Mouse (Mus musculus) midbrain, postnatal 0 days (tissue): ENCODE results near the gene Cenpc1. TPM values are rescaled to one million over a fixed set of nuclear protein-coding genes. Genes with fewer than 3 reads are reported as not detected.

ENCODE experiments used
- ATAC-seq: fragments of 200-750 bp; cut with Nextera tagmentation; 2 replicates; pipeline ENCODE4 v1.8.0; 2017; ENCODE audit warnings: moderate number of reproducible peaks, mild to moderate bottlenecking, moderate TSS enrichment, moderate library complexity; ENCODE audit not compliant: low FRiP score
- DNase-seq: peaks from one replicate; pipeline ENCODE4 v3.0.0-alpha.2; 2015; ENCODE audit warnings: low spot score
- H3K27ac ChIP-seq: fragments of 300-500 bp; sonication (generic); 2 replicates; pipeline ENCODE4 v1.5.1; 2014; ENCODE audit warnings: low read depth, mild to moderate bottlenecking, low read length, mixed read lengths
- H3K27me3 ChIP-seq: fragments of 300-500 bp; sonication (generic); 2 replicates; pipeline ENCODE4 v1.6.1; 2014; ENCODE audit warnings: low read length, control low read depth, mixed read lengths; ENCODE audit not compliant: insufficient read depth
- H3K36me3 ChIP-seq: fragments of 300-500 bp; sonication (generic); 2 replicates; pipeline ENCODE4 v1.6.1; 2014; ENCODE audit warnings: low read length, control low read depth, mixed read lengths; ENCODE audit not compliant: insufficient read depth
- H3K4me1 ChIP-seq: fragments of 300-500 bp; sonication (generic); 2 replicates; pipeline ENCODE4 v1.6.1; 2014; ENCODE audit warnings: mild to moderate bottlenecking, control low read depth, antibody characterized with exemption, low read length, mixed read lengths; ENCODE audit not compliant: insufficient read depth
- H3K4me2 ChIP-seq: fragments of 300-500 bp; sonication (generic); 2 replicates; pipeline ENCODE4 v1.6.1; 2014; ENCODE audit warnings: low read depth, mild to moderate bottlenecking, low read length, mixed read lengths; ENCODE audit not compliant: poor library complexity, severe bottlenecking
- H3K4me3 ChIP-seq: fragments of 300-500 bp; sonication (generic); 2 replicates; pipeline ENCODE4 v1.5.1; 2014; ENCODE audit warnings: low read depth, mild to moderate bottlenecking, low read length, moderate library complexity
- H3K9ac ChIP-seq: fragments of 300-500 bp; sonication (generic); replicated peaks from 2 replicates; pipeline ENCODE4 v1.6.1; 2014; ENCODE audit warnings: mild to moderate bottlenecking, low read length, moderate library complexity, mixed read lengths; ENCODE audit not compliant: poor library complexity, severe bottlenecking
- H3K9me3 ChIP-seq: fragments of 300-500 bp; sonication (generic); 2 replicates; pipeline ENCODE4 v1.6.1; 2016; ENCODE audit warnings: low read length, control low read depth
- CTCF ChIP-seq: IDR thresholded peaks from 2 replicates; pipeline ENCODE4 v1.5.1; 2016; ENCODE audit warnings: antibody characterized with exemption, mild to moderate bottlenecking
- WGBS: fragments of 180-500 bp; shearing (Covaris S2); extraction: QIAGEN DNeasy Blood & Tissue Kit; methylation state at CpG from one replicate; pipeline ENCODE4 v1.1.7; 2014; 5-methylcytosine and 5-hydroxymethylcytosine counted together
- polyA plus RNA-seq: library from polyadenylated mRNA; unstranded; fragments of >200 nt; fragmentation: Nextera tagmentation; extraction: Ambion mirVana; gene quantifications from 2 replicates; pipeline ENCODE4 v1.2.1, GENCODE M21; 2015
- total RNA-seq: library from RNA; depleted of rRNA; stranded (reverse); fragments of >200 nt; gene quantifications from 2 replicates; pipeline ENCODE4 v1.2.3, GENCODE M21; 2014

Gene Cenpc1
- total and polyA plus RNA-seq, 2 experiments from 2014 or later, result 19.1 to 23.5 TPM

DNA sequence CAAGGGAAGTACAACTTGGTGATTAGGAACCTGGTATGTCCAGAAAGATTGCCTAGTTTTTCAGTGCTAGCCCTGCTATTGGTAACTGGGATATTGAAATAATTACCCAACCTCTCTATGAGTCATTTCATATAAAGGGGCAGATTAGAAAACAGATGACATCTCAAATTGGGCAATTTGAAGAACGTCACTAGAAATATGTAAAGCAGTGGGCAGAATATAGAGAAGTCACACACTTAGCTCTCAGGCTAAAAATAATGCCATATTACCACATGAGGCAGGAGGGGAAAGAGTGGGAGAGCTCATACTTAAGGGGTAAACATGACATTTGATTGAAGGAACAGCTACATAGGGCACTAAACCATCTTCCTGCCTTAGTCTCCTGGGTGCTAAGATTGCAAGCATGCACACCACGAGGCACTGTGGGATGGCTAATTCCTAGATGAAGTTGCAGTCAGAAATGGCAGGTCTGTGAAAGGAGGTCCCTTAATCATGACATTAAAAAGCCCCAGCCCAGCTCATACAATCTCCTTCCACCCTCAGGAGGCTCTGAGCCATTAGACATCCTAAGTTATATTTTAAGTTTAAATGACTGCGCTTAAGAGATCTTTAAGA lies 13.4 kb upstream of the Cenpc1 start:
- 81% methylated on average over 3 of the region's 3 CpGs for WGBS

DNA sequence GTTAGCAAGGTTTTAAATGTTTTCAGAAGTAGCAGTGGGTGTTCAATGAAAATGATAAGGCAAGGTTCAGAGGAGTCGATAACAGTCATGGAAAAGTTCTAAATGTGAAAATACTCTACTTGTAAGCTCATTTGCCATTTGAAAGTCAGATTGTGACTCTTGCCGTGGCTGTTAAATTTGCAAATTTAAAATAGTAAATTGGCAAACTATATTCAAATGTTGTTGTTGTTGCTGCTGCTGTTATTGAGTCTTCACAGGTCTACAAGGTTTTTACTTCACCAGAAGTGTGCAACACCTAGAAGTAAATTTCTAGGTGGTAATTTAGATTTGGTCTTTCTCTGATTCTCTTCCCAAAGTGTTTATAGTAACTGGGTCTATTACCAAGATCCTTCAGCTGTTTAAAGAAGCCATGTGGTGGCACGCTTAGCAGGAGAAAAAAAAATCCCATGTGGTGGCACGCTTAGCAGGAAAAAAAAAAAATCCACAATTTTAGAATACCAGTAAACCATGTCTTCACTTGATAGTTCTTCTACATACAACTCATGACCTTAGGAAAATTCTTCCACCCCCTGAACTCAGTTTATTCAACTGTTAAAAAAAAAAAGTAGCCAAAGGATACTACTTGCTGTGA lies 7.5 kb upstream of the Cenpc1 start:
- Histone ChIP-seq H3K27ac (no peak overlapping the region), H3K9me3 (no peaks in the 10 kb centered on the region), H3K36me3 (no peaks in the 10 kb centered on the region), H3K4me2 (no peak overlapping the region), H3K27me3 (no peaks in the 10 kb centered on the region), H3K4me1 (no peaks in the 10 kb centered on the region), H3K4me3 (no peak overlapping the region), H3K9ac (no peak overlapping the region)
- ATAC-seq, result no peak
- WGBS, result 87% methylated on average over 4 of the region's 4 CpGs
- DNase-seq, result no peak
- TF ChIP-seq CTCF, result no peak

More for the DNA sequence above, 13.4 kb upstream of the Cenpc1 start:
- Histone ChIP-seq H3K4me2 (no peak overlapping the region), H3K4me3 (no peak overlapping the region), H3K36me3 (no peaks in the 10 kb centered on the region), H3K27ac (no peak overlapping the region), H3K9ac (no peak overlapping the region), H3K9me3 (no peaks in the 10 kb centered on the region), H3K27me3 (no peaks in the 10 kb centered on the region), H3K4me1 (no peaks in the 10 kb centered on the region)
- DNase-seq (no peak), ATAC-seq (no peak)
- no peak for TF ChIP-seq CTCF

DNA sequence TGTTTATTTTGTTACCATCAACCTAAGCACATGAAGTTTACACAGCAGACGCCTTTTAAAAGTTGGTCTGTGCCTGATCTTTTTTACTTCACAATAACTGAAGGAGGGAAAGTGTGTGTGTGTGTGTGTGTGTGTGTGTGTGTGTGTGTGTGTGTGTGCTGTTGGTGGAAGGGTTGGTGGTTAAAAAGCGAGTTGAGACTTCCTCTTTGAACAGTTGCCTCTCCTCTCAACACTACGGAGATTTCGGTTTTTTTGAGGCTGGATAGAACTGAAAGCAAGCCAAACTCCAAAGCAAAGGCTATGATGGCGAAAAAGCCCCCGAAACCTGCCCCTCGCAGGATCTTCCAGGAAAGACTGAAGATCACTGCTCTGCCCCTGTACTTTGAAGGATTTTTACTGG lies 6.2 kb upstream of the Cenpc1 start, which contains the start of gene Stap1:
Stap1 (plus strand) TSS at position 209 of the 400 bp plus-strand sequence.
- H3K4me1 ChIP-seq, result no peaks in the 10 kb centered on the region
- no peak within 1 kb of the TSS for H3K27ac ChIP-seq
- no peaks in the 10 kb centered on the region for H3K9me3 ChIP-seq
- H3K9ac ChIP-seq, result no peak within 1 kb of the TSS
- no peak for DNase-seq
- no peaks in the 10 kb centered on the region for H3K27me3 ChIP-seq
- 79% methylated on average over 7 of the region's 7 CpGs for WGBS
- H3K36me3 ChIP-seq, result no peaks in the 10 kb centered on the region
- no peak for ATAC-seq
- no peak within 1 kb of the TSS for H3K4me3 ChIP-seq
- no peak within 1 kb of the TSS for H3K4me2 ChIP-seq
- TF ChIP-seq CTCF, result no peak

DNA sequence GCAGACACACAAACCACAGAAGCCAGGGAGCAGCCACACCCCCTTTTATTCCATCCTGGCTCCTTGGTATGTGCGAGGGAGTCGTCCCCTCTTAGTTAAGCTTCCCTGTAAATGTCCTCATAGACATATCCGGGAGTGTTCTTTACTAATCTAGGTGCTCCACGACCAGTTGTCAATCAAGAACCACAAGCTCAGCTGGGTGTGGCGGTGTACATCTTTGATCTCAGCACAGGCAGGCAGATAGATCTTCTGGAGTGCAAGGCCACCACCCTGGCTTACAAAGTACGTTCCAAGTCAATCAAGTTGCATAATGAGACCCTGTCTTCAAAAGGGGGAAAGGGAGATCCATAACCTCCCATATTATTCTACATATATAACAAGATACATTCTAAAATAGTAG lies 3.7 kb upstream of the Cenpc1 start:
- WGBS, result 78% methylated on average over 6 of the region's 6 CpGs
- no peaks in the 10 kb centered on the region for H3K9me3 ChIP-seq
- no peaks in the 10 kb centered on the region for H3K27me3 ChIP-seq
- no peak for TF ChIP-seq CTCF
- no peaks in the 10 kb centered on the region for H3K36me3 ChIP-seq
- no peaks in the 10 kb centered on the region for H3K4me1 ChIP-seq
- no peak overlapping the region for H3K4me3 ChIP-seq
- no peak overlapping the region for H3K4me2 ChIP-seq
- no peak overlapping the region for H3K27ac ChIP-seq
- ATAC-seq (no peak), DNase-seq (no peak)
- no peak overlapping the region for H3K9ac ChIP-seq

DNA sequence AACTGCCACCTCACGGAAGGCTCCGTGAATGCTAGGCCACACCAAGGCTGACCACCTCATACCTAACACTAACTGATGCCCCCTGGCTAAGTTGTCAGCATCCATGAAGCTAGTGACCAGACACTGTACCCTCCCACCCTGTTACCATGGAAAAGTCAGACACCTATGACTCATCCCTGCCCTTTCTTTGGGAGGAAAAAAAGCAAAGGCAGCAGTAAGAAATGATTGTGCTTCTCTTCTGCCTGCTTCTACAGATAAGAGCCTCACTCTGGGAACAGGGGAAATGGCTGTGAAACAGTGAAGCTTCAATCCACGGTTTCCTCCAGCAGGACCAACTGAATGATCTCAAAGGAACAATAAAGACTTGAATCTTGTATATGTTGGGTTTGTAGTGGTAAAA lies 3.1 kb upstream of the Cenpc1 start:
- WGBS, result 83% methylated on average over 3 of the region's 3 CpGs
- Histone ChIP-seq H3K27ac (no peak overlapping the region), H3K4me1 (0 out of 2 replicates have a peak, but pooled peaks cover 3% of the 10 kb centered on the region), H3K27me3 (no peaks in the 10 kb centered on the region), H3K4me3 (no peak overlapping the region), H3K9ac (no peak overlapping the region), H3K36me3 (no peaks in the 10 kb centered on the region), H3K9me3 (no peaks in the 10 kb centered on the region), H3K4me2 (no peak overlapping the region)
- DNase-seq, result no peak
- ATAC-seq, result no peak
- TF ChIP-seq CTCF, result no peak

DNA sequence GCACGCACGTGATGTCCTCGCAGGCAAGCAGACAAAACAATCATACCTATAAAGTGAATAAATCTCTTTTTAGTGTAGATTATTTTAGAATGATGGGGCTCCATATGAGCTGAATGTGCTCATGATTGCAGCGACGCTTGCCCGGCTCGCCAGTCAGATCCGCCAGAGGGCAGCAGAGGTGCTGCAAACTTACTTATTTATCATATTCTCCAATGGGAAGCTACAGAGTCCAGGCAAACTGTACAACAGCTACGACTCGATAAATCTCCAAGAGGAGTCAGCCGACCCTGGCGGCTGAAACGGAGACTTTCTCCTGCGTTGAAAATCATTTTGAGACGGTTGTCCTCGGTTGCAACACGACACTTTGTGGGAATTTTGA lies 1.2 kb upstream of the Cenpc1 start:
- Histone ChIP-seq H3K4me2 (peak overlapping the region; percentile 58), H3K9ac (peak overlapping the region; percentile 33; the same call in 1 of the 2 replicates), H3K27me3 (no peaks in the 10 kb centered on the region), H3K27ac (peak overlapping the region; percentile 47; the same call in 1 of the 2 replicates), H3K36me3 (no peaks in the 10 kb centered on the region), H3K9me3 (no peaks in the 10 kb centered on the region), H3K4me3 (peak overlapping the region; percentile 86), H3K4me1 (0 out of 2 replicates have a peak, but pooled peaks cover 6% of the 10 kb centered on the region)
- under 1% methylated on average over 17 of the region's 17 CpGs for WGBS
- peak; percentile 88 for TF ChIP-seq CTCF
- DNase-seq (peak; percentile 88), ATAC-seq (peak; percentile 51)
